Mouse (Mus musculus) erythroblast, embryonic 14.5 days (primary cell): ENCODE measurements around the gene Tdp2.

Source experiments
- GATA1 ChIP-seq: IDR thresholded peaks from 2 replicates; pipeline ENCODE4 v1.6.1; 2012; ENCODE audit warnings: low read length, inconsistent platforms, mixed read lengths
- TAL1 ChIP-seq: IDR thresholded peaks from 3 replicates; pipeline ENCODE4 v1.6.1; 2012; ENCODE audit warnings: low read length, inconsistent platforms, mixed read lengths

DNA sequence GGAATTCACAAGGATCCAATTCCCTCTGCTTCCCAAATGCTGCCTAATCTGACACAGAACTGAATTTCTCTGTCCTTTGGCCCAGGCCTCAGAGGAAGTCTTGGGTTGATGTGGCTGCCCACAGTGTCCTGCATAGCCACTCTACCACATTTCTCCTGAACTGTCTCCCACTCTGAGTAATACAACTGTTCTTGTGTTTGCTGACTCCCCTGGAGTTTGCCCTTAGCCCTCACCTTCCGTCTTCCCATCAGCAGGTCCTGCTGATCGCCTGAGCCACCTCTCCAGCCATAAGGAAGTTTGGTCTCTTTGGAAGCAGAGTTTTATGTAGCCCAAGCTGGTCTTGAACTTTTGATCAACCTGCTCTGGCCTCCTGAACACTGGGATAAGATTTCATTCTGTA, 20.5 kb downstream of the Tdp2 start:
- no peak for TF ChIP-seq TAL1
- no peak for TF ChIP-seq GATA1
